Mouse (Mus musculus) liver, adult 2 months (tissue): ENCODE results near the gene Hist1h2ak.

Experiments used
- CTCF ChIP-seq: fragments of 200-500 bp; IDR thresholded peaks from 2 replicates; pipeline ENCODE4 v1.5.1; 2011; ENCODE audit warnings: low read depth, low read length, control low read depth
- POLR2A ChIP-seq: fragments of 200-500 bp; IDR thresholded peaks from 2 replicates; pipeline ENCODE4 v1.6.1; 2011; ENCODE audit warnings: low read length, control low read depth; ENCODE audit not compliant: insufficient read depth; ENCODE audit errors: extremely low read depth

GRCm38 (mm10) chr13:21718381-21719080 is 35.1 kb downstream of the Hist1h2ak start:
- TF ChIP-seq CTCF, result no peak
- no peak for TF ChIP-seq POLR2A
